Mouse (Mus musculus): ENCODE data around the gene Usp7. TPM values are rescaled to one million over a fixed set of nuclear protein-coding genes. Genes with fewer than 3 reads are reported as not detected.
"Not testable (repeated sequence)": the region's sequence is repeated elsewhere in the genome, so short reads cannot be mapped to it uniquely, and the experiment has no call there.

The Usp7 gene
- polyA plus RNA-seq, 1 experiment: 61.2 TPM

- H3K27ac ChIP-seq (ENCODE audit: insufficient read depth, low read depth, low read length): no peak overlapping the region
- TF ChIP-seq CTCF (IDR thresholded peaks at IDR 0.05; ENCODE audit: low read depth, low read length) (no peak), POLR2A (IDR thresholded peaks at IDR 0.05; ENCODE audit: borderline replicate concordance, low read depth, low read length) (no peak)
- no peak overlapping the region for H3K4me3 ChIP-seq (ENCODE audit: insufficient read depth, low read length)
- peaks cover 5% of the 10 kb centered on the region for H3K4me1 ChIP-seq (ENCODE audit: control insufficient read depth, insufficient read depth, low read length)
Observed at GRCm38 (mm10) chr16:8761005-8761404, 31.1 kb downstream of the Usp7 start.

DNA sequence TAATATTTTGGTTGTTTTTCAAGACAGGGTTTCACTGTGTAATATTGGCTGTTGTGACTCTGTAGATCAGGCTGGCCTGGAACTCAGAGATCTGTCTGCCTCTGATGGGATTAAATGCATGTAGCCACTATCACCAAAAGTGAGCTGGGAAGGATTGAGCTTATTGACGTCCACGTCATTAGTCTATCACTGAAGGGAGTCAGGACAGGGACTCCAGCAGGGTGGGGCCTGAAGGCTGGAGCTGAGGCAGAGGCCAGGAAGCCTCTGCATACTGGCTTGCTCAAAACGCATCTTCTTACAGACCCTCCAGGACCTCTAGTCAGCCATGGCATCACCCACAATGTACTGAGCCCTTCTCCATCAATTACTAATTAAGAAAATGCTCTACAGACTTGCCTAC lies 33.1 kb downstream of the Usp7 start:
- no peak overlapping the region for H3K4me3 ChIP-seq (ENCODE audit: insufficient read depth, low read length)
- no peaks in the 10 kb centered on the region for H3K4me1 ChIP-seq (ENCODE audit: control insufficient read depth, insufficient read depth, low read length)
- H3K27ac ChIP-seq (ENCODE audit: insufficient read depth, low read depth, low read length): no peak overlapping the region
- TF ChIP-seq CTCF (IDR thresholded peaks at IDR 0.05; ENCODE audit: low read depth, low read length) (no peak), POLR2A (IDR thresholded peaks at IDR 0.05; ENCODE audit: borderline replicate concordance, low read depth, low read length) (no peak)

DNA sequence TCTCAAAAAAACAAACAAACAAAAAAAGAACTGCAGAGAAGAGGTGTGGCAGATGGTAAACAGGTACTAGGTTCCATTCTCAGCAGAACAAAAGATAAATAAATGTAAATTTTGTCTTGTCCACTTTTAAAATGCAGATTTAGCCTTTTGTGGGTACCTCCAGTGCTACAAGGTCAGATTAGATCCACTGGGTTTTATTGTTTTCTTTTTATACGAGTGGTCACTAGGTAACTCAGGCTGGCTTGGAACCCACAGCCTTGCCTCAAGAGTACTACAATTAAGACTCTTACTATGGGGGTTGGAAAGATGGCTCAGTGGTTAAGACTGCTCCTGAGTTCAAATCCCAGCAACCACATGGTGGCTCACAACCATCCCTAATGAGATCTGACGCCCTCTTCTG lies 33.9 kb downstream of the Usp7 start:
- TF ChIP-seq POLR2A (IDR thresholded peaks at IDR 0.05; ENCODE audit: borderline replicate concordance, low read depth, low read length): no peak
- TF ChIP-seq CTCF (IDR thresholded peaks at IDR 0.05; ENCODE audit: low read depth, low read length): no peak
- Histone ChIP-seq H3K4me3 (ENCODE audit: insufficient read depth, low read length) (no peak overlapping the region), H3K27ac (ENCODE audit: insufficient read depth, low read depth, low read length) (no peak overlapping the region), H3K4me1 (ENCODE audit: control insufficient read depth, insufficient read depth, low read length) (no peaks in the 10 kb centered on the region)

DNA sequence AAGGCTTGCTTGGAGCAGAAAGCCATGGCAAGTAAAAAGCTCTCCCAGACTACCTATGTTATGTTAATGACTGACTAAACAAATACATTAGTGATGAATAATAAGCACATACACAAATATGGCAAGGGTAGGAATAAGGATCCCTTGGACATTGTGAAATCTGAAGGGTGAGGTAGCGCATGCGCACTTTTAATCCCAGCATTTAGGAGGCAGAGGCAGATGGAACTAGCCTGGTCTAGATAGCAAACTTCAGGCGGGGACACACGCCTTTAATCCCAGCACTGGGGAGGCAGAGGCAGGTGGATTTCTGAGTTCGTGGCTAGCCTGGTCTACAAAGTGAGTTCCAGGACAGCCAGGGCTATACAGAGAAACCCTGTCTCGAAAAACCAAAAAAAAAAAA lies 34.5 kb downstream of the Usp7 start:
- H3K27ac ChIP-seq (ENCODE audit: insufficient read depth, low read depth, low read length); H3K4me1 ChIP-seq (ENCODE audit: control insufficient read depth, insufficient read depth, low read length); H3K4me3 ChIP-seq (ENCODE audit: insufficient read depth, low read length): not testable (repeated sequence)

GRCm38 (mm10) chr16:8752334-8752733 lies 39.8 kb downstream of the Usp7 start:
- 0 out of 2 replicates have a peak, but pooled peaks cover 4% of the 10 kb centered on the region for H3K4me1 ChIP-seq (ENCODE audit: control insufficient read depth, insufficient read depth, low read length)
- H3K27ac ChIP-seq (ENCODE audit: insufficient read depth, low read depth, low read length): no peak overlapping the region
- H3K4me3 ChIP-seq (ENCODE audit: insufficient read depth, low read length): no peak overlapping the region
- no peak for TF ChIP-seq CTCF (IDR thresholded peaks at IDR 0.05; ENCODE audit: low read depth, low read length)
- TF ChIP-seq POLR2A (IDR thresholded peaks at IDR 0.05; ENCODE audit: borderline replicate concordance, low read depth, low read length): no peak

DNA sequence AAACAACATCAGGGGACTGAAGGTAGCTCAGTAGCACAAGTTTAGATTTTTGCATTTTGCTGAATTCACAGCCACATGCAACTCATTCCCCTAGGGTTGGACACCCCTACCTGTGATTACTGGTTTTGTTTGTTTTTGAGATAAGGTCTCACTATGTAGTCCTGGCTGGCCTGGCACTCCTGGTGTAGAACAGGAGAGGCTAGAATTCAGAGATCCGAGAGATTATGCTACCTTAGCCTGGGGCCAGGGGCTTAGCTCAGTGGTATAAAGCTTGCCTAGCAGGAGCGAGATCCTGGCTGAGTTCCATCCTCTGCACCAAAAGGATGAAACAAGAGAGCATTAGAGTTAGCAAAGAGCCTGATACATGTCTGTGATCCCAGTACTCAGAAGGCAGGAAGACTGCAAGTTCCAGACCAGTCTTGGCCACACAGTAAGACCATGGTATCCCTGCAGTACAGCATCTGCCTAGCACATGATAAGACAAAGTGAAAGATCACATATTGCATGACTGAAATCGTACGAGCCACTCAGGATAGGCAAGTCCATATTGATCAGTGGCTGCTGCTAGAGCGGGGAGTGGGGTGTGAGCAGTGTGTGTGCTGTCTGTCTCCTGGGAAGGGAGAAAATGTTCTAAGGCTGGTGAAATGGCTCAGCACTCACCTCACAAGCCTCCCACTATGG lies 40.4 kb downstream of the Usp7 start:
- TF ChIP-seq POLR2A (IDR thresholded peaks at IDR 0.05; ENCODE audit: borderline replicate concordance, low read depth, low read length) (no peak), CTCF (IDR thresholded peaks at IDR 0.05; ENCODE audit: low read depth, low read length) (no peak)
- no peak overlapping the region for H3K27ac ChIP-seq (ENCODE audit: insufficient read depth, low read depth, low read length)
- H3K4me3 ChIP-seq (ENCODE audit: insufficient read depth, low read length): no peak overlapping the region
- 0 out of 2 replicates have a peak, but pooled peaks cover 4% of the 10 kb centered on the region for H3K4me1 ChIP-seq (ENCODE audit: control insufficient read depth, insufficient read depth, low read length)

DNA sequence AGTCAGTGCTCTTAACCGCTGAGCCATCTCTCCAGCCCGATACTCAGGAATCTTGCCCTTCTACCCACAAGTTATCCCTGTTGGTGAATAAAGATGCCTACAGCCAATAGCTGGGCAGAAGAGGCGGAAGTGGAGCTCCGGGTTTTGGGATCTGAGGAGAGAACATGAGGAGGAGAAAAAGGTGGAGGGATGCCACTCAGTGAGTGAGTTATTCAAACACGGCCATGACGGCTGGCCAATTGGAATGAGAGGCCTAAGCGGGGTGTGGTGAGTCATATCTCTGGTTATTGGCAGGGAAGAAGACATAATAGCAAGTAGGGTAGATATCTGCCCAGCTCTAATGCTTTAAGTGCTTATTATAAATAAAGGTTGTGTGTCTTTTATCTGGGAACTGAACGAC lies 43.2 kb downstream of the Usp7 start:
- H3K4me3 ChIP-seq (ENCODE audit: insufficient read depth, low read length): no peak overlapping the region
- TF ChIP-seq POLR2A (IDR thresholded peaks at IDR 0.05; ENCODE audit: borderline replicate concordance, low read depth, low read length) (no peak), CTCF (IDR thresholded peaks at IDR 0.05; ENCODE audit: low read depth, low read length) (no peak)
- no peak overlapping the region for H3K27ac ChIP-seq (ENCODE audit: insufficient read depth, low read depth, low read length)
- H3K4me1 ChIP-seq (ENCODE audit: control insufficient read depth, insufficient read depth, low read length): 0 out of 2 replicates have a peak, but pooled peaks cover 4% of the 10 kb centered on the region

DNA sequence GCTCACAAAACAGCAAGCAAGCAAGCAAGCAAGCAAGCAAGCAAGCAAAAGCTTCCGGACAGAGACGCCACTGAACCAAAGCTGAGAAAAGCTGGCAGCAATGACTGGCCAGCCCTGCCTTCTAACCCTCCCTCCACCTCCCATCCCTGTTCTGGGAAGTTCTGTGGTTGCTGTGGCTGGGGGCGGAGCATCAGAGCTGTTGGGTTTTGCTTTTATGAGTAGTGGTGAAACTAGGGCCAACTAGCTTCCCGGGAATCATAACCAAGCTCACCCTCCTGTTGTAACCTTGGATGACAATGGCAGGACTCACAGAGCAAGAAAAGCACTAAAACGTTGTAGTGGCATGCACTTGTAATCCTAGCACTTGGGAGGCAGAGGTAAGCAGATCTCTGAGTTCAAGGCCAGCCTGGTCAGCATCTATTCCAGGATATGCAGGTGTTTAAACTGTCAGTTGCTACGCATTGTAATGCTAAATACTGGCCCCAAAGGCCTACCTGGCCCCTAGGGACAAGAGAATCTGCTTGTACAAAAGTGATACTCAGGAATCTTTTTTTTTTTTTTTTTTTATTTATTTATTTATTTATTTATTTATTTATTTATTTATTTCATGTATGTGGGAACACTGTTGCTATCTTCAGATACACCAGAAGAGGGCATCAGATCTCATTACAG lies 43.8 kb downstream of the Usp7 start:
- TF ChIP-seq POLR2A (IDR thresholded peaks at IDR 0.05; ENCODE audit: borderline replicate concordance, low read depth, low read length) (no peak), CTCF (IDR thresholded peaks at IDR 0.05; ENCODE audit: low read depth, low read length) (no peak)
- Histone ChIP-seq H3K27ac (ENCODE audit: insufficient read depth, low read depth, low read length) (no peak overlapping the region), H3K4me1 (ENCODE audit: control insufficient read depth, insufficient read depth, low read length) (0 out of 2 replicates have a peak, but pooled peaks cover 4% of the 10 kb centered on the region), H3K4me3 (ENCODE audit: insufficient read depth, low read length) (no peak overlapping the region)

GRCm38 (mm10) chr16:8747772-8748171 lies 44.3 kb downstream of the Usp7 start:
- no peak overlapping the region for H3K4me3 ChIP-seq (ENCODE audit: insufficient read depth, low read length)
- H3K4me1 ChIP-seq (ENCODE audit: control insufficient read depth, insufficient read depth, low read length): 0 out of 2 replicates have a peak, but pooled peaks cover 4% of the 10 kb centered on the region
- TF ChIP-seq POLR2A (IDR thresholded peaks at IDR 0.05; ENCODE audit: borderline replicate concordance, low read depth, low read length) (no peak), CTCF (IDR thresholded peaks at IDR 0.05; ENCODE audit: low read depth, low read length) (no peak)
- H3K27ac ChIP-seq (ENCODE audit: insufficient read depth, low read depth, low read length): no peak overlapping the region

DNA sequence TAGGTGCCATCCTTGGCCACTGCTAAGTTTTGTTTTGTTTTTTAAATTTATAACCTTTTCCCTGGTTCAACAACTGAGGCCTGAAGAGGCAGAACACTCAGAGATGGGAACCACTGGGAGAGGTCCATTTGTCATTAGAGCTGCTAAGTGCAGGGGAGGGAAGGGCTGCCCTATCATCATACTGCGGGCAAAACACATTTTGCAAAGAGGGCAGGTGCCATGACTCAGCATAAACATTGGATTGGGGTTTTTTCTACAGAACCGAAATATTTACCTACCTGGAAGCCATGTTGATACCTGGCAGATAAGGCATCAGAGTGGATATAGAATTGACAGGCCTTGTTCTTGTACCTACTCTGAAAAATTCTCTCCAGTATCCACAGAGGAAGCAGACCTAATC lies 45.6 kb downstream of the Usp7 start:
- TF ChIP-seq POLR2A (IDR thresholded peaks at IDR 0.05; ENCODE audit: borderline replicate concordance, low read depth, low read length) (no peak), CTCF (IDR thresholded peaks at IDR 0.05; ENCODE audit: low read depth, low read length) (no peak)
- Histone ChIP-seq H3K4me1 (ENCODE audit: control insufficient read depth, insufficient read depth, low read length) (0 out of 2 replicates have a peak, but pooled peaks cover 4% of the 10 kb centered on the region), H3K4me3 (ENCODE audit: insufficient read depth, low read length) (no peak overlapping the region), H3K27ac (ENCODE audit: insufficient read depth, low read depth, low read length) (no peak overlapping the region)
